Mouse (Mus musculus): ENCODE measurements around the gene Dixdc1.

GRCm38 (mm10) chr9:50681727-50682126 lies 57.6 kb downstream of the Dixdc1 start:
- TF ChIP-seq CTCF (IDR thresholded peaks at IDR 0.05 in 2 of 3, conservative IDR thresholded peaks at IDR 0.05 in 1 of 3; ENCODE audit: control insufficient read depth in 1 of 3, insufficient read depth in 1 of 3, low read depth in 2 of 3, low read length in 3 of 3, poor library complexity in 1 of 3, severe bottlenecking in 1 of 3) (no peak), GATA1 (IDR thresholded peaks at IDR 0.05; ENCODE audit: low read depth, low read length) (no peak), ELF1 (IDR thresholded peaks at IDR 0.05; ENCODE audit: low read depth, low read length) (no peak), EP300 (IDR thresholded peaks at IDR 0.05; ENCODE audit: low read depth in 1 of 2, low read length in 2 of 2) (no peak), TBP (IDR thresholded peaks at IDR 0.05; ENCODE audit: low read depth, low read length) (no peak)
